Mouse (Mus musculus): ENCODE measurements around the gene Abca17. TPM values are rescaled to one million over a fixed set of nuclear protein-coding genes. Genes with fewer than 3 reads are reported as not detected.

Abca17 gene
- polyA plus RNA-seq (2012; rRNA removed) = 0.06 and 0.09 TPM in 2 replicates

- no peak for DNase-seq (ENCODE audit: low read depth)
Measured at GRCm38 (mm10) chr17:24350926-24351759, at the start of gene Abca17. Gene Abca17, minus strand, starts transcription at chr17:24351068.

GRCm38 (mm10) chr17:24394456-24394855, 43.6 kb upstream of the Abca17 start:
- DNase-seq (ENCODE audit: low read depth) = no peak

- DNase-seq (ENCODE audit: low read depth) = no peak
Measured at GRCm38 (mm10) chr17:24393527-24393926, 42.7 kb upstream of the Abca17 start.

GRCm38 (mm10) chr17:24391149-24391548, 40.3 kb upstream of the Abca17 start:
- no peak for DNase-seq (ENCODE audit: low read depth)

GRCm38 (mm10) chr17:24389865-24390264, 39.0 kb upstream of the Abca17 start:
- DNase-seq (ENCODE audit: low read depth) = no peak

- no peak for DNase-seq (ENCODE audit: low read depth)
Measured at GRCm38 (mm10) chr17:24388711-24389110, 37.8 kb upstream of the Abca17 start.

- DNase-seq (ENCODE audit: low read depth) = no peak
Measured at GRCm38 (mm10) chr17:24383789-24384188, 32.9 kb upstream of the Abca17 start.

GRCm38 (mm10) chr17:24378496-24378895, 27.6 kb upstream of the Abca17 start:
- DNase-seq (ENCODE audit: low read depth) = no peak

GRCm38 (mm10) chr17:24375886-24376285, 25.0 kb upstream of the Abca17 start:
- no peak for DNase-seq (ENCODE audit: low read depth)

- no peak for DNase-seq (ENCODE audit: low read depth)
Measured at GRCm38 (mm10) chr17:24375094-24375712, 24.3 kb upstream of the Abca17 start.

- DNase-seq (ENCODE audit: low read depth) = no peak
Measured at GRCm38 (mm10) chr17:24365863-24366262, 15.0 kb upstream of the Abca17 start.

GRCm38 (mm10) chr17:24364461-24364860, 13.6 kb upstream of the Abca17 start:
- no peak for DNase-seq (ENCODE audit: low read depth)

- DNase-seq (ENCODE audit: low read depth) = no peak
Measured at GRCm38 (mm10) chr17:24362527-24362926, 11.7 kb upstream of the Abca17 start.

GRCm38 (mm10) chr17:24361291-24361690, 10.4 kb upstream of the Abca17 start:
- DNase-seq (ENCODE audit: low read depth) = no peak

- DNase-seq (ENCODE audit: low read depth) = no peak
Measured at GRCm38 (mm10) chr17:24360841-24361240, 10.0 kb upstream of the Abca17 start.

GRCm38 (mm10) chr17:24359903-24360302, 9.0 kb upstream of the Abca17 start:
- peak; percentile 61 for DNase-seq (ENCODE audit: low read depth)

GRCm38 (mm10) chr17:24359006-24359405, 8.1 kb upstream of the Abca17 start:
- no peak for DNase-seq (ENCODE audit: low read depth)

- no peak for DNase-seq (ENCODE audit: low read depth)
Measured at GRCm38 (mm10) chr17:24355284-24355683, 4.4 kb upstream of the Abca17 start.

- DNase-seq (ENCODE audit: low read depth) = no peak
Measured at GRCm38 (mm10) chr17:24353960-24354359, 3.1 kb upstream of the Abca17 start.

- DNase-seq (ENCODE audit: low read depth) = no peak
Measured at GRCm38 (mm10) chr17:24352370-24353194, 1.7 kb upstream of the Abca17 start.

GRCm38 (mm10) chr17:24351760-24352357, 991 bp upstream of the Abca17 start, which contains the start of gene Abca3:
Gene Abca3, plus strand, starts transcription at chr17:24351950.
- DNase-seq (ENCODE audit: low read depth) = peak; percentile 42

- DNase-seq (ENCODE audit: low read depth) = no peak
Measured at GRCm38 (mm10) chr17:24349176-24349575, 1.7 kb downstream of the Abca17 start.
